Mouse (Mus musculus) CH12.LX (cell line): ENCODE results near the gene Sh3rf1.

Experiments used
- CHD1 ChIP-seq: IDR thresholded peaks from 2 replicates; pipeline ENCODE4 v1.6.1; 2012; ENCODE audit warnings: low read depth, low read length, improper control_type of control experiment, inconsistent platforms
- CTCF ChIP-seq, 2 experiments: IDR thresholded peaks in 1 of 2; conservative IDR thresholded peaks in 1 of 2; 2 replicates each; pipeline ENCODE4 v1.5.1; 2011 to 2012; ENCODE audit warnings: low read depth in 2 of 2, low read length in 2 of 2, improper control_type of control experiment in 1 of 2, inconsistent platforms in 1 of 2, mild to moderate bottlenecking in 1 of 2, moderate library complexity in 1 of 2
- EP300 ChIP-seq: IDR thresholded peaks from 2 replicates; pipeline ENCODE4 v1.6.1; 2011; ENCODE audit warnings: low read length, improper control_type of control experiment
- HCFC1 ChIP-seq: IDR thresholded peaks from 2 replicates; pipeline ENCODE4 v1.6.1; 2012; ENCODE audit warnings: low read depth, mild to moderate bottlenecking, inconsistent platforms, low read length, improper control_type of control experiment
- MAFK ChIP-seq: IDR thresholded peaks from 2 replicates; pipeline ENCODE4 v1.6.1; 2011; ENCODE audit warnings: low read length, improper control_type of control experiment; ENCODE audit not compliant: insufficient replicate concordance
- MAX ChIP-seq: IDR thresholded peaks from 2 replicates; pipeline ENCODE4 v1.6.1; 2011; ENCODE audit warnings: low read length, improper control_type of control experiment
- MAZ ChIP-seq: IDR thresholded peaks from 2 replicates; pipeline ENCODE4 v1.6.1; 2012; ENCODE audit warnings: low read depth, mild to moderate bottlenecking, inconsistent platforms, low read length, improper control_type of control experiment, moderate library complexity
- NRF1 ChIP-seq: IDR thresholded peaks from 2 replicates; pipeline ENCODE4 v1.6.1; 2014; ENCODE audit warnings: low read depth, mild to moderate bottlenecking, inconsistent platforms, low read length, improper control_type of control experiment, moderate library complexity
- POLR2A ChIP-seq: IDR thresholded peaks from 2 replicates; pipeline ENCODE4 v1.6.1; 2011; ENCODE audit warnings: low read depth, mild to moderate bottlenecking, improper control_type of control experiment, low read length
- TBP ChIP-seq: conservative IDR thresholded peaks from 2 replicates; pipeline ENCODE4 v1.6.1; 2011; ENCODE audit warnings: low read depth, low read length, improper control_type of control experiment

DNA sequence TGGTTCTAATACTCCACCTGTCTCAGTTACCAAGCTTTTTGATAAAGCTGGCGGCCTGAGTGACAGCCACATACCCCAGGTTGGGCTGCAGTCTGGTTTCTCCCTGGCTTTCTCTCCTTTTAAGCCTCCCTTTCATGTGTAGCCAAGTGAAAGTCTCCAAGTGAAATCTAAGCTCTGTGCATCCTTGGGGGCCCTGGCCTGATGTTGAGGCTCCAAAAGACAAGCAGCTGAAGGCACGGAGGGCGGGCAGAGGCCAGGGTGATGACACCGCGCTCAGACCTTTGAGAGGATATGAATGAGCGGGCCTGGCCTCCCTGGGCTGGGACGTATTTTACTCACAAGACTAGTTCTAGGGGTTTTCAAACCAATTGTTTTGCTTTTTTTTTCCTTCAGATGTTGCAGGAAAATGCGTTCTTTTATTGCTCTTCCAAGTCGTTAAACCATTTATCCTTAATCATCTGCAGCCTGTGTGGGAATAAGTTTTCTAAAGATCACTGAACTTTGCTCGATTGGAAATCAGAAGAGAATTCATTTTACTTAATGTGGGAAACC is 100.8 kb downstream of the Sh3rf1 start:
- TF ChIP-seq MAZ (no peak), POLR2A (no peak), EP300 (no peak), CTCF (conservative IDR thresholded peaks at IDR 0.05 in 1 of 2, IDR thresholded peaks at IDR 0.05 in 1 of 2; ENCODE audit: low read depth in 2 of 2, low read length in 2 of 2) (no peak), MAX (no peak), CHD1 (no peak), MAFK (no peak), NRF1 (no peak), TBP (no peak), HCFC1 (no peak)
